Mouse (Mus musculus): ENCODE data around the gene Spc25.

The Spc25 gene

GRCm38 (mm10) chr2:69205791-69206351 is at the start of gene Spc25:
TSS of gene Spc25 (minus strand) at chr2:69206194.
- DNase-seq, result peak; percentile 89 to 91

GRCm38 (mm10) chr2:69248221-69248755 is 42.3 kb upstream of the Spc25 start:
- DNase-seq, result peak; percentile 19 to 53

- no peak for DNase-seq
These were observed 41.1 kb upstream of the Spc25 start for GRCm38 (mm10) chr2:69247081-69247480.

- DNase-seq, result peak; percentile 10 to 40
These were observed 38.9 kb upstream of the Spc25 start for GRCm38 (mm10) chr2:69244924-69245323.

GRCm38 (mm10) chr2:69239315-69239714 is 33.3 kb upstream of the Spc25 start:
- DNase-seq, result no peak

- DNase-seq, result no peak
These were observed 29.1 kb upstream of the Spc25 start for GRCm38 (mm10) chr2:69234976-69235678.

GRCm38 (mm10) chr2:69232101-69232500 is 26.1 kb upstream of the Spc25 start:
- no peak for DNase-seq

GRCm38 (mm10) chr2:69230137-69230536 is 24.1 kb upstream of the Spc25 start:
- DNase-seq, result no peak

GRCm38 (mm10) chr2:69228635-69229034 is 22.6 kb upstream of the Spc25 start:
- no peak for DNase-seq

GRCm38 (mm10) chr2:69226876-69227275 is 20.9 kb upstream of the Spc25 start:
- DNase-seq, result no peak

- DNase-seq, result no peak
These were observed 18.7 kb upstream of the Spc25 start for GRCm38 (mm10) chr2:69224724-69225123.

GRCm38 (mm10) chr2:69222815-69223214 is 16.8 kb upstream of the Spc25 start:
- no peak for DNase-seq

GRCm38 (mm10) chr2:69221868-69222416 is 15.9 kb upstream of the Spc25 start:
- DNase-seq, result no peak

- DNase-seq, result no peak
These were observed 9.2 kb upstream of the Spc25 start for GRCm38 (mm10) chr2:69215242-69215641.

GRCm38 (mm10) chr2:69212652-69213051 is 6.7 kb upstream of the Spc25 start:
- no peak for DNase-seq

- DNase-seq, result no peak
These were observed 4.8 kb upstream of the Spc25 start, which contains the start of gene G6pc2 for GRCm38 (mm10) chr2:69210773-69211172. TSS of gene G6pc2 (plus strand) at chr2:69211073.

GRCm38 (mm10) chr2:69209684-69210083 is 3.7 kb upstream of the Spc25 start:
- no peak for DNase-seq

- no peak for DNase-seq
These were observed 529 bp upstream of the Spc25 start for GRCm38 (mm10) chr2:69206523-69206922.

- no peak for DNase-seq
These were observed 809 bp downstream of the Spc25 start for GRCm38 (mm10) chr2:69205185-69205584.

GRCm38 (mm10) chr2:69193555-69193954 is 12.4 kb downstream of the Spc25 start:
- DNase-seq, result no peak

- DNase-seq, result no peak
These were observed 14.9 kb downstream of the Spc25 start for GRCm38 (mm10) chr2:69191059-69191458.

- DNase-seq, result no peak
These were observed 16.8 kb downstream of the Spc25 start for GRCm38 (mm10) chr2:69189222-69189621.

- DNase-seq, result peak in 1 of 2 experiments; percentile 22
These were observed 17.3 kb downstream of the Spc25 start for GRCm38 (mm10) chr2:69188732-69189131.

GRCm38 (mm10) chr2:69187990-69188389 is 18.0 kb downstream of the Spc25 start:
- DNase-seq, result no peak
